ENCODE assay signal across 8 mouse cellular contexts in genomic region chr9:88438237-88438554, GRCm38 (mm10). TPM values are rescaled to one million over a fixed set of nuclear protein-coding genes. Genes with fewer than 3 reads are reported as not detected.
DNase-seq lines count a peak whose midpoint lies in the region; ATAC-seq and TF ChIP-seq lines count a peak whose summit lies in the region.

No protein-coding gene starts in this region.

- H3K4me1 ChIP-seq in liver, adult 2 months (ENCODE audit: control insufficient read depth, insufficient read depth, low read length) = peaks cover 4% of the 10 kb centered on the region; the same call in 1 of the 2 replicates
- peaks cover 16% of the 10 kb centered on the region for H3K4me1 ChIP-seq in hindbrain, embryonic 13.5 days (replicated peaks)
- H3K4me1 ChIP-seq in midbrain, embryonic 11.5 days (ENCODE audit: control insufficient read depth, insufficient read depth, low read length) = peaks cover 2% of the 10 kb centered on the region; the same call in 1 of the 2 replicates

- peak; percentile 12 for ATAC-seq in hindbrain, embryonic 13.5 days (ENCODE audit: low FRiP score)
- no peak; the same call in 1 of the 2 replicates for ATAC-seq in midbrain, embryonic 11.5 days (ENCODE audit: low FRiP score)

- H3K27me3 ChIP-seq in liver, adult 2 months (ENCODE audit: control insufficient read depth, insufficient read depth, low read length) = no peaks in the 10 kb centered on the region
- H3K27me3 ChIP-seq in hindbrain, embryonic 13.5 days = no peaks in the 10 kb centered on the region
- no peaks in the 10 kb centered on the region for H3K27me3 ChIP-seq in midbrain, embryonic 11.5 days (ENCODE audit: control insufficient read depth, insufficient read depth, low read length)

- no peaks in the 10 kb centered on the region for H3K36me3 ChIP-seq in liver, adult 2 months (ENCODE audit: control insufficient read depth, insufficient read depth, low read length)
- H3K36me3 ChIP-seq in hindbrain, embryonic 13.5 days = no peaks in the 10 kb centered on the region
- H3K36me3 ChIP-seq in midbrain, embryonic 11.5 days (ENCODE audit: control insufficient read depth, insufficient read depth, low read length) = no peaks in the 10 kb centered on the region

- H3K9me3 ChIP-seq in hindbrain, embryonic 13.5 days = no peaks in the 10 kb centered on the region
- H3K9me3 ChIP-seq in midbrain, embryonic 11.5 days (ENCODE audit: control insufficient read depth, low read length) = no peaks in the 10 kb centered on the region

- peak overlapping the region; percentile 95 for H3K4me3 ChIP-seq in liver, adult 2 months (ENCODE audit: insufficient read depth, low read depth, low read length)
- peak overlapping the region; percentile 75 for H3K4me3 ChIP-seq in hindbrain, embryonic 13.5 days
- H3K4me3 ChIP-seq in midbrain, embryonic 11.5 days (ENCODE audit: low read depth, low read length) = peak overlapping the region; percentile 71

- H3K79me2 ChIP-seq in liver, adult 2 months (ENCODE audit: control insufficient read depth, insufficient read depth, low read length) = peaks cover 3% of the 10 kb centered on the region; the same call in 1 of the 2 replicates

- peak overlapping the region; percentile 79 for H3K27ac ChIP-seq in liver, adult 2 months (replicated peaks; ENCODE audit: insufficient read depth, low read depth, low read length)
- peak overlapping the region; percentile 90 for H3K27ac ChIP-seq in hindbrain, embryonic 13.5 days
- no peak overlapping the region for H3K27ac ChIP-seq in midbrain, embryonic 11.5 days (ENCODE audit: low read depth, low read length)

- no peak for TF ChIP-seq CTCF in liver, adult 2 months (IDR thresholded peaks at IDR 0.05; ENCODE audit: low read depth, low read length)

- H3K4me2 ChIP-seq in hindbrain, embryonic 13.5 days = peak overlapping the region; percentile 82
- H3K4me2 ChIP-seq in midbrain, embryonic 11.5 days = peak overlapping the region; percentile 93

- WGBS in liver, adult 2 months = under 1% methylated on average over 15 of the region's 15 CpGs
- 1% methylated on average over 15 of the region's 15 CpGs for WGBS in hindbrain, embryonic 13.5 days
- 4% methylated on average over 15 of the region's 15 CpGs for WGBS in midbrain, embryonic 11.5 days

- H3K9ac ChIP-seq in liver, adult 2 months (ENCODE audit: low read depth, low read length) = peak overlapping the region; percentile 96
- H3K9ac ChIP-seq in hindbrain, embryonic 13.5 days = peak overlapping the region; percentile 86
- H3K9ac ChIP-seq in midbrain, embryonic 11.5 days (ENCODE audit: low read length) = peak overlapping the region; percentile 80

- DNase-seq in liver, adult 2 months (ENCODE audit: extremely low read depth, low read depth, low spot score) = peak; percentile 33
- DNase-seq in liver = no peak
- peak; percentile 0 for DNase-seq in brain, embryonic 18.5 days (ENCODE audit: low read depth, low spot score)
- no peak for DNase-seq in midbrain, embryonic 11.5 days (ENCODE audit: low spot score, missing footprints)
- no peak for DNase-seq in spleen, postnatal 14 days (ENCODE audit: low spot score in 2 of 2)
- no peak for DNase-seq in ovary, postnatal 14 days (ENCODE audit: low spot score)
- DNase-seq in Muller cell, postnatal 12 days (ENCODE audit: inconsistent ontology term) = no peak

- TF ChIP-seq POLR2A in liver, adult 2 months (IDR thresholded peaks at IDR 0.05; ENCODE audit: extremely low read depth, insufficient read depth, low read length) = no peak

RNA-seq across cellular contexts. Expression of gene Snx14, which starts 0.6 kb away (rescaled TPM):
- 23.2 and 23.6 TPM in 2 replicates for total RNA-seq in liver, adult 2 months (2014; rRNA removed)
- 9.0 and 9.1 TPM in 2 replicates for polyA plus RNA-seq in liver, adult 2 months (2012; rRNA removed)
- 29.4 and 30.3 TPM in 2 replicates for polyA plus RNA-seq in hindbrain, embryonic 13.5 days (2015; fragmentation: Nextera tagmentation; extraction: Ambion mirVana)
- 22.8 and 23.9 TPM in 2 replicates for polyA plus RNA-seq in midbrain, embryonic 11.5 days (2014; fragmentation: Nextera tagmentation; extraction: Ambion mirVana)

RNA-seq across cellular contexts. Expression of gene Gm20537, which starts 18.2 kb away (rescaled TPM):
- total RNA-seq in liver, adult 2 months (2014; rRNA removed) = 0.83 TPM in 1 of 2 replicates, not detected in the other
- polyA plus RNA-seq in liver, adult 2 months (2012; rRNA removed) = 0.91 and 1.1 TPM in 2 replicates
- 0.44 TPM in 1 of 2 replicates, not detected in the other for polyA plus RNA-seq in hindbrain, embryonic 13.5 days (2015; fragmentation: Nextera tagmentation; extraction: Ambion mirVana)
- 0.40 and 0.52 TPM in 2 replicates for polyA plus RNA-seq in midbrain, embryonic 11.5 days (2014; fragmentation: Nextera tagmentation; extraction: Ambion mirVana)

RNA-seq across cellular contexts. Expression of gene Syncrip, which starts 44.2 kb away (rescaled TPM):
- total RNA-seq in liver, adult 2 months (2014; rRNA removed) = 21.0 and 21.3 TPM in 2 replicates
- 2.1 and 2.3 TPM in 2 replicates for polyA plus RNA-seq in liver, adult 2 months (2012; rRNA removed)
- 89.3 and 94.2 TPM in 2 replicates for polyA plus RNA-seq in hindbrain, embryonic 13.5 days (2015; fragmentation: Nextera tagmentation; extraction: Ambion mirVana)
- 132 and 142 TPM in 2 replicates for polyA plus RNA-seq in midbrain, embryonic 11.5 days (2014; fragmentation: Nextera tagmentation; extraction: Ambion mirVana)

Comparison
In these comparisons a context has a peak if more than half of its experiments do, and no peak if none do; other contexts are left out.
1. DNase-seq: peak in liver, adult 2 months (single experiment) and brain, embryonic 18.5 days (single experiment); none in liver (single experiment), midbrain, embryonic 11.5 days (single experiment), spleen, postnatal 14 days (0 of 2), ovary, postnatal 14 days (single experiment) and Muller cell, postnatal 12 days (single experiment).
2. RNA of gene Syncrip, which starts 44.2 kb away (polyA plus RNA-seq): 132 to 142 TPM in midbrain, embryonic 11.5 days and 89.3 to 94.2 TPM in hindbrain, embryonic 13.5 days; 2.1 to 2.3 TPM in liver, adult 2 months; every median in the first group is over 10 times any median in the second.
3. Peak in every context shown above with its lines, with median percentiles within 50 percentile points of each other: H3K4me3 ChIP-seq and H3K9ac ChIP-seq.